Mouse (Mus musculus) A20 (cell line): ENCODE results near the gene Vmo1.
A peak's percentile ranks its signal among the peaks of the same experiment; 100 is the strongest.
"Not testable (repeated sequence)": the region's sequence is repeated elsewhere in the genome, so short reads cannot be mapped to it uniquely, and the experiment has no call there.

Source experiments
- DNase-seq: peaks from one replicate; pipeline ENCODE4 v3.0.0-alpha.2; 2011; ENCODE audit warnings: low read depth, low spot score

Vmo1 gene

DNA sequence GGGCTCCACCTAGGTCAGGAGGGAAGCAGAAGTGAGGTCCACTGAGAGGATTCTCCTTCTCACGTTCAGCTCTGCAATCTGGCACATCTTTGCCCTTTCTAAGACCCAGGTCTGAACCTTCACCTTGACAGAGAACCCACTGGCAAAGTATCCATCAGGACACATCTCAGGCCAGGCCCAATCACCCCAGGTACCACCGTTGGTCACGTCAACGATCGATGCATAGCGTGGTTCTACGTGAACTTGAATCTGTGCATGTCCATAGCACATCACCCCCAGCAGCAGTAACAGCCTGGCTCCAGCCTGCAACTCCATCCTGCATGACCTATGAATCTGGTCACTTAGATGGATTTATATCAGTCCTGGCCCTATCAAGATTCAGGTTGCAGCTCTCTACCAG lies at the start of gene Vmo1:
Gene Vmo1, minus strand, starts transcription at position 329 of the 400 bp plus-strand sequence.
- no peak for DNase-seq

DNA sequence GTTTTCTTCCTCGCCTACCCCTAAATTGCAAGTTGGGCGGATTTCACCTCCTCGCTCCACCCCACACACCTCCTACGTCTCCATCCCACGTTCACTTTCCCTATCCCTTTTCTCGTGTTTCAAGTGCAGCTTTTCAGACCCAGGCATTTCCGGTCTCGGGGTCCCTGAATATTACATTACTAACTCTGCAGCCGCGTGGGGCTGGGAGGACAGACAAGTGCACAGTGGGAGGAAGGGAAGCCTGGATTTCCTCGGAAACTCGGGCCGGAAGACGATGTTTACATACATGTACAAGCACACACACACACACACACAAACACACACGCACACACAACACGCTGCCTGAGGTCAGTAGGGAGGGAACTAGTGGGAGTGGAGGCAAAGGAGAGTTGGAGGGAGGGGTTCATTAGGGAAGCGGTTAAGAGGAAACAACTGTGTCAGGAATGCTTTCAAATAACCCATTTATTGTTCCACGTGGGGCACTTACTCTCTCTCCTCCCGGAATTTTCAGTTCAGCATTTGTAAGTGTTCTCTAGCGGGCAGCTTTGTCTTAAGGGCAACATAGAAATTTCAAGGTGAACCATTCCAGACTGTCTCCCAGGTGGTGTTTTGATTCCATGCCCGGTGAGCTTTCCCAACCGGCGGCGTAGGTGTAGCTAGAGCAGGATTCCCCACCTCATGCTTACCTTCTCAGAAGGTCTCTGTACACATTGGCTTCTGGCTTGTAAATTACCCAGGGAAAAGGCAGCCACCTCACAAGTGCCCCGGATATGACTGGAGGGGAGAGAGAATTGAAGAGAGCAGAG lies 49.3 kb upstream of the Vmo1 start:
- DNase-seq: peak; percentile 52

DNA sequence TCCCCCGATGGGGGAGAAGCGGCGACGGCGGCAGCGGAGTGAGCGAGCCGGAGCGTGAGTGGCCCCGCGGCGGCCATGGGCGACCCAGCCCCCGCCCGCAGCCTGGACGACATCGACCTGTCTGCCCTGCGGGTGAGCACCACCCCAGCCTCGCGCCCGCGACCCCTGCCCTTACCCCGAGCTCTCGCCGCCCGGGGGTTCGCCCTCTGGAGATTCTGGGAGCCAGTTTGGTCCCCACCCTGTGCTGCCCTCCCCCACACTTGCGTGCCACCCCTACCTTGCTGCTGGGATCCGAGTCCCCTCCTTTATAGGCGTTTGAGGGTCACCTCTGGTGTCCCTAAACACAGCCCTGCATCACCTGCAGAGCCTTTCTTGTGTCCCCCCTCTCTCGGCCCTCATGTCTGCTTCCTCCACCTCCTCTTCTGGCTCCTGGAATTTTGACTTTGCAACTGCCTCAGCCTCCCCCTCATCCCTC lies 48.6 kb upstream of the Vmo1 start:
- DNase-seq: no peak

DNA sequence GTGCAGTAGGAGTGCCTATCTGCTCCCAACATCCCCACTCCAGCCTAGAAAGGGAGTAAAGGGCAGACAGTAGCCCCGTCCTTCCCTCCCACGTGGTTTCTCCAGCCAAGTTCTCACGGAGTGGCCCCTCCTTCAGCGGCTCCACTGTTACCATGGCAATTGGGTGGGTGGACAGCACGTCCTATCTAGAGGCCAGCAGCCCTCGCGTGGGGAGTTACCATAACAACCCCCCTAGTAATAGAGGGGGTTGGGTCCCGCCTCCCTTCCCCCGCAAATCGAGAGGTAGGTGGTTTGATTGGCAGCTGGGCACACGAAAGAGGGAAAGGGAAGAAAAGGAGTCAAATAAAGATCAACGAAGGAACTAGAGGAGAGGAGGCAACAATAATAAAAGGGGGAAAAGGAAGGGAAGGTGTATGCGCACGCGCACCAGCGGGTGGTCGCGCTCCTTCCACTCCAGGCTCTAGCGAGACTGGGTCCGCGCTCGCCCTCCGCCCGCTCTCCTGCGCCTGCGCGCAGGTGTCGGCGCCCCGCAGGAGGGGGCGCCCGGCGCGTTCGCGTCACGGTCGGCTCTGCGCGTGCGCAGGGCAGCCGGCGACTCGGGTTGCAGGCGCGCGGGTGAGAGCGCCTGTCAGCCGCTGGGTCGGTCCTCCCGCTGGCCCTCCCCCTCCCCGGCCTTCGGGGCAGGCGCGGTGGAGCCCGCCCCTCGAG lies 48.0 kb upstream of the Vmo1 start, which contains the start of gene Mink1:
Gene Mink1, plus strand, starts transcription at position 595 of the 708 bp plus-strand sequence.
- peak; percentile 94 for DNase-seq

DNA sequence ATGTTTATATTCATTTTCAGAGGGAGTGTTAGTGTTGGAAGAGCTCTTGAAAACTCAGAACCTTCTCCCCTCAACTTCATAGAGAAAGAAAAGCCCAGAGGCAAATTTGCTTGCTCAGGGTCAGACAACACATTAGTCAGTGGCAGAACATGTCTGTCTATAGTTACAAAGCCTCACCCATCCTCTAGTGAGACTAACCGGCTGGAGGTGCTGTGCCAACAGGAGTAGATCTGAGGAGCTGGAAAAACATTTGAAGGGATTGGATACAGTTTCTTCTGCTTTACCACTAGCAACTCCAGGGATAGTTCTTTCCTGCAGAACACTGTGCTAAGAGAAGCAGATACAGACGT lies 47.5 kb upstream of the Vmo1 start:
- no peak for DNase-seq

DNA sequence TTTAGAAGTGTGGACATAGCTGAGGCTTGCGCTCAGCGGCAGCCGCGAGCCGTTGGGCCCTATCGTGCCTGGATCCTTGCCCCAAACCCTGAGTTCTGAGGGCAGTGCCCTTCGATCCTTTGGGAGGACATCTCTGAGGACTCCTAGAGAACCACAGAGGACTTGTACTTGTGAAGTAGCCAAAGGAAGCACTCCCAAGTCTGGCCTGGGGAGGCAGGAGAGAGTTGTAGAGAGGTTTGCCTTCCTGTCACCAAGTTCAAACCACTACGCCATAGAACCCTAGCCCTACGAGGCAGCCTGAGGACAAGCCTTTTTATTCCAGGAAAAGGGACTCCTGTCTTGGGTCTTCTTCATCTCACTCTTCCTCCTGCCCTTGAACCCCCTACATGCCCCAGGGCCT lies 43.1 kb upstream of the Vmo1 start:
- DNase-seq: no peak

DNA sequence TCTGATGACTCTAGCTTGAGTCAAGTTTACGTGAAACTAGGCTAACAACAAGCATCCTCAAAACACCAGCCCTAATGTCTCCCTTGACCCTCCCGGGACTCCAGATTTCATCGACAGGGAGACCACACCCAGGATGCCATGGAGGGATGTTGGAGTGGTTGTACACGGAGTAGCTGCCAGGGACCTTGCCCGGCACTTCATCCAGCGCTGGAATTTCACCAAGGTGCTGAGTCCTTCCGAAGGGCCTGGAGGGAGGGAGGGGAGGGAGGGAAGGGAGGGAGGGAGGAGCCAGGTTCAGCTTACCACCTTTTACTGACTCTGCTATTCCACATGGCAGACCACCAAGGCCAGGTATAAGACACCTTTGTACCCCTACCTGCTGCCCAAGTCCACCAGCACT lies 39.5 kb upstream of the Vmo1 start:
- no peak for DNase-seq

DNA sequence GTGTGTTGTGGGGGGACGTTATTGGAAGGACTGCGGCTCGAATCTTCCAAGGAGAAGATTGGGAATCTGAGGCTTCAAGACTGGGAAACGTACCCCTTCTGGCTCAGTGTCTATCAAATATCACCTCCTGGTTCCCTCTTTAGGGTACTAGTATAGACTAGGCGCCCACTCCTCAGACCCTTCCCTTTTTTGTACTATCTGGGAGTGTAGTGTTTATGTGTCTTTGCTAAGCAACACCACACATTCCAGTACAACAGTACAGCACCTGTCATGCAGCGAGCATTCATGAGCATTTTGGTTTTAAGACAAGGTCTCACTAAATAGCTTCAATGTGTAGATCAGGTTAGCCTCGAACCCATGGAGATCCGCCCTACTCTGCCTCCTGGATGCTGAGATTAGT lies 37.1 kb upstream of the Vmo1 start:
- no peak for DNase-seq

DNA sequence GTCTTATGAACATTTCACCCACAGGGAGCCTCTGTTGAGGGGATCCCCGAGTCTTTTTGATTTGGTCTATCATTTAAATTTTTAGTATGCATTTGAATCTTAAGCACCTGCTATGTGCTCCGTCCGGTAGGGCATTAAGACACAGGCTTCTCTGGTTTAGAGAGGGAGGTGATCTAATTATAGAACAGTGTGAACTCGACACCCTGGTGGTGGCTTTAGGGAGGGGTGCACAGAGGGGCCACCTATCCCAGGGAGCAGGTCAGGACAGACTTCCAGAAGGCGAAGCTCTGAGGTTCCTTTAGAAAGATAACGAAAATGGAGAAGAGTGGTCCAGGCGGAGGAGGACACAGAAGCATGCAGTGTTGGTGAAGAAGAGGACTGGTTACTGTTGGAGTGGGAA lies 30.1 kb upstream of the Vmo1 start:
- no peak for DNase-seq

DNA sequence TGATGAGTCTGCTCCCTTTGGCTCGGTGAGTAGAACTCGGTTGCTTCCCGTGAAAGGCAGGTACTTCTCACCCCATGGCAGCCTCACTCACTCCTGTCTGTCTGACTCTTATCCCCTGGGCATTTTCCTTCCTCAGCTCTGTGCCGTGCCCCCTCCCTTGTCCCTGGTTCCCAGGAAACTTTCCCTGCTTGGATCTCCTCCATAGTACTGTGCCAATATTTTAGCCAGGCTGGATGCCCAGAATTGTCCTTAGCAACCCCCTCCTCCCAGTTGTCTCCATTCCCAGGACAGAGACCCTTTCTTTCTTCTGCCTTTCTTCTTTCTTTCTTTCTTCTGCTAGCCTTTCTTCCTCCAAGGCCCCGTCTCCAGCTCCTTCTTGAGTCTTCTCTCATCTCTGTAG lies 27.0 kb upstream of the Vmo1 start:
- DNase-seq: no peak

DNA sequence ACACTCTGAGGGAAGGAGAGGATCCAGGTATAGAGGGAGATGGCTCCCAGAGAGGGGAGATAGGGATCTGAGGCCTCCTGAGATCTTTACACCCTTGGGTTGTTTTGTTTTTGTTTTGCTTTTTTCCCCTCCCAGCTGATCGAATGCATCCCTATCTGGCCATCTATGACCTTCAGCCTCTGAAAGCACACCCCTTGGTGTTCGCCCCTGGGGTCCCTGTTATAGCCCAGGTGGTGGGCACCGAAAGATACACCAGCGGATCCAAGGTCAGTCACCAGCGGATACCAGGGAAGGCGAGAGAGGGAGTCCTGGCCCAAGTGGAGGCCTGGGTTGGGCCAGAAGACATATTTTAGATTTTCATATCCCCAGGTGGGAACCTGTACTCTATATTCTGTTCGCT lies 26.5 kb upstream of the Vmo1 start:
- DNase-seq: no peak

DNA sequence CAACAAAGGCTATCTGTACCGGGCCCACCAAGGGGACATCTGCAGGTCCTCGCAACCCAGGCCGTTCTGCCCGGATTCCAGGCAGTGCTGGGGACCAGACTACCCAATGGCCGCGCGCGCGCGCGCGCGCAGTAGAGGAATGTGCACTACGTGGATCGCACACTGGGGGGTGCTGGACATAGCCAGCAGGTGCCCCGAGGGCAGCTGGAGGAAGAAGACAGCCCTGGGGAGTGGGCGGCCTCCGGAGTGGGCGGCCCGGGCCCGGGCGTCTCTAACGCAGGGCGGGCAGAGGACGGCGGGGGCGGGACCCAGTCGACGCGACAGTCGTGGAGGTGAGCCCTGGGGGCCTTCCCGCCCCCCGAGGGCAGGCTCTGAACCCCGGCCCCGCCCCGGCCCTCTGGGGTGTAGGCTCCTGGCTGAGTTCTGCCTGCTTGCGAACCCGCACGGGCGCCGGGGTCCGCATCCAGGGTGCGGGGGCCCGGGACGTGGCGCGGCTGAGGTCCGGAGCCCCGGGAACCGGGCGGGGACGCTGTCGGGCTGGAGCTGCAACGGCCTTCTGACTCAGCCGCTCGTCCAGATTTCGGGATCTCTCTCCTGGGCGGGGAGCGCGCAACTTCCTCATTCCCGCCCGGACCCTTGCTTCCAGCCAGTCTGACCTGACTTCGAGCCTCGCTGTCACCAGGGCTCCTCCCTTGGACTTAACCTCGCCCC lies 25.6 kb upstream of the Vmo1 start, which contains the start of gene Pld2:
Gene Pld2, plus strand, starts transcription at position 188 of the 711 bp plus-strand sequence.
- DNase-seq: peak; percentile 91

DNA sequence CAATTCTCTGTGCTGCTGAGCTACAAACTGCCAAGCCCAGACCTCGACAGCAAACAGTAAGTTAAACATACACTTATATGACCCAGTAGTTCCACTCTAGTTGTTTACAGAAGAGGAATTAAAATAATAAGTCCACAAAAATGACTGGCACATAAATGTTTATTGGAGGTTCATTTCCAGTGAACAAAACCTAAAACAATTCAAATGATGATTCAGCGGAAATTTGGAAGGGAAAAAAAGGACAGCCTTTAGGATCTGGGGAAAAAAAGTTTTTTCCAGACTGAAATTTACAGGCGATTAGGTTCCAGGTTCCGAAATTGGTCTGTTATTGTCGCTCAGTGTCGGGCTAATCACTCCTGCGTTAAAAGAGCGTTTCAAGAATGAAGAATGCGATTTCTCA lies 25.0 kb upstream of the Vmo1 start:
- no peak for DNase-seq

DNA sequence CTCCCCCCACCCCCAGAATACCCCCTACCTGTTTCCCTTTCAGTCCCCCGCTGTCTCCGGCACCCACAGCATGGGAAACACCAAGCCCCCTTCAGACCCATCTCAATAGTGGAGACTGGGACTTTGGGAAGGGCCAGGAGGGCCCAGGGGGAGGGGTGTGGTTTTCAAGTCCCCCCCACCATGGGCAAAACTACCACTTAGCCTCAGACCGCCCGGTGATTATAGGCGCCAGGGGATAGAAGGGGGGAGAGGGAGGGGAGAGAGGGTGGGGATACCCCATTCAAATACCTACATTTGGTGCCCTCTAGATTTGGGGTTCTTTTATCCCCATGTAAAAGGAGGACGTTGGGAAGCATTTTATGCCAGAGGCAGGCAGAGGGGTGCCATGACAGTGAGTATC lies 18.4 kb upstream of the Vmo1 start, which contains the start of gene Gm40193:
Gene Gm40193, minus strand, starts transcription at position 101 of the 400 bp plus-strand sequence.
- no peak for DNase-seq

DNA sequence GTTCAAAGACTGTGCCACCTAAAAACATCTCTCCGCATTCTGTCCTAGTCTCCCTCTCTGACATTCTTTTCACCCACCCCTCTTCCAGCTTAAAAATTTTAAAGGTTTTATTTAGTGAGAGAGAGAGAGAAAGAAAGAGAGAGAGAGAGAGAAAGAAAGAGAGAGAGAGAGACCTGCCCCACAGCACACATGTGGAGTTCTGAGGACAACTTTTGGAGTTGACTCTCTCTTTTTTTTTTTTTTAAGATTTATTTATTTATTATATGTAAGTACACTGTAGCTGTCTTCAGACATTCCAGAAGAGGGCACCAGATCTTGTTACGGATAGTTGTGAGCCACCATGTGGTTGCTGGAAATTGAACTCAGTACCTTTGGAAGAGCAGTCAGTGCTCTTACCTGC lies 16.6 kb upstream of the Vmo1 start:
- DNase-seq: not testable (repeated sequence)

DNA sequence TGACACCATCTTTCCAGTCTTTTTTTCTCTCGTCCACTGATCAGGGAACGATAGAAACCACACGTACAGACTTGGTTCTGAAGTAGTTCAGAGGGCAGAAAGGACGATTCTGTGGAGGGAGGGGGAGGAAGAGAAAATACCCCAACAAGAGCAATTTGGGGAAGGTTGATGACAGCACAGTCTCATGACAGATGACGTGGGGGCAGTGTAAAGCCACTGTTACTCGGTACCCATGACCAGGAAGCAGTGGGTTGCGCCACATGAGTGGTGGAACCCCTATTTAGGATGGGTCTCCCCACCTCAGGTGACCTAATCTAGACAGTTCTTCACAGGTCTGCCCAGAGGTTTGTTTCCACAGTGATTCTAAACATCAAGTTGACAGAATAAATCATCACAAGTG lies 14.2 kb upstream of the Vmo1 start:
- no peak for DNase-seq

DNA sequence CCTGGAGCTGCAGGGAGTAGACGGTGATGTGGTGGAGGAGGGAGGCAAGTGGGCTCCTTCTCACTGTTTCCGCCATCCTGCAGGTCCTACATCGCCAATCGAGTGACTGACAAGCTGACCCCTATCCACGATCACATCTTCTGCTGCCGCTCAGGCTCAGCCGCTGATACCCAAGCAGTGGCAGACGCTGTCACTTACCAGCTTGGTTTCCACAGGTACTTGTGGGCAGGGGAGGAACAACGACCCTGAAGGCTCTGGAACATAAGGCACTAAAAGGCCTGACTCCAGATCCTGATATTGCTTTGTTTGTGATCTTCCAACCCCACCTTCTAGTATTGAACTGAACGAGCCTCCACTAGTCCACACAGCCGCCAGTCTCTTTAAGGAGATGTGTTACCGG lies 11.8 kb upstream of the Vmo1 start:
- DNase-seq: no peak

DNA sequence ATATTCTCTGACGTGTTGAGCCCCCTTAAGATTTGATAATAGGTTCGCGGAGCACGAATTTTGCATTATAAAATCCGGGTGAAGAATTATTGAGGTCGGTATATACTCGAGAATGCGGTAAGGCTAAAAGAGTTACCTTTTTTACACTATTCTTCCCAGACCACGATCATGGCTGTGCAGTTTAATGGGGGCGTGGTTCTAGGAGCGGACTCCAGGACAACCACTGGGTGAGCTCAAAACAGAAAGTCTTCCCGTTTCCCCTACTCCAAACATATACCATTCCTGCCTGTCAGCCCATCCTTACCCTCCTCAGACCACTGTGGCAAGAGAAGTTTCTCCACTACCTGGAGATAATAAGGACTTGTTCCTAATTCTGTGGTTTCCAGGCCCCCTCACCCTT lies 11.3 kb upstream of the Vmo1 start:
- no peak for DNase-seq

DNA sequence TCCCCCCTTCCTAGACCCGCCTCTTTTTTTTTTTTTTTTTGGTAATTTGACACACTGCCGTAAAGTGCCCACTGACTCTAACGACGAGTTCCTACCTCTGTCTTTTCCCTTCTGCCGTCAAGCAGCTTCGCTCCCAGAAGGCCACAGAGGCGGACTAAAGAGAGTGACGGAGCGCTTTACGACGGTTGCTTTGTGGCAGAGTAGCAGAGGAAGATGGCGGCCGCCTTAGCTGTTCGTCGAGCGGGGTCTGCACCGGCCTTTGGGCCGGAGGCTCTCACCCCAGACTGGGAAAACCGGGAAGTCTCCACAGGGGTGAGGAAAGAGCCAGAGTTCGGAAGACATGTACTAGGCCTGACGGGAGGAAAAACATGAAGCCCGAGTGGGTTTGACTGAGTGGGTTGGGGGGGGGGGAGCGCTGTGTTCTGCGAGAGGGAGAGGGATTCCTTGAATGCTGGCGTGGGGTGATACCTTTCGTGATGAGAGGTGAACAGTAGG lies 10.8 kb upstream of the Vmo1 start, which contains the start of gene Psmb6:
Gene Psmb6, plus strand, starts transcription at position 184 of the 495 bp plus-strand sequence.
- DNase-seq: peak; percentile 96

DNA sequence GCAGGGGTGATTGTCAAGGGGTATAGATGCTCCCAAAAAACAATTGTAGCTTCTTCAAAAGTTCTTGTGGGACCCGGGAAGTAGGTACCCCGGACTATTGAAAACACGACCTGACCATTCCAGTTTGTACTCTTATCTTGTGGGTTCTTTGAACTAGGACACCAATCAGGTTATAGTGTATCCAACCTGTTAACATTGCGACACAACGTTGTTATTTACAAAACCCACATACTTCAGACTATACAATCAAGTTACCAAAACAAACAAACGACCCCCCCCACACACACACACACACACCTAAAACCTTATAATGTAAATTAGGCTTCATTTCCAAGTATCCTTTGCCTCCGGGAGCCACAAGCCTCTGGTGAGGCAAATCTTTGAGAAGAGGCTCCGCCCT lies 10.4 kb upstream of the Vmo1 start:
- DNase-seq: no peak

DNA sequence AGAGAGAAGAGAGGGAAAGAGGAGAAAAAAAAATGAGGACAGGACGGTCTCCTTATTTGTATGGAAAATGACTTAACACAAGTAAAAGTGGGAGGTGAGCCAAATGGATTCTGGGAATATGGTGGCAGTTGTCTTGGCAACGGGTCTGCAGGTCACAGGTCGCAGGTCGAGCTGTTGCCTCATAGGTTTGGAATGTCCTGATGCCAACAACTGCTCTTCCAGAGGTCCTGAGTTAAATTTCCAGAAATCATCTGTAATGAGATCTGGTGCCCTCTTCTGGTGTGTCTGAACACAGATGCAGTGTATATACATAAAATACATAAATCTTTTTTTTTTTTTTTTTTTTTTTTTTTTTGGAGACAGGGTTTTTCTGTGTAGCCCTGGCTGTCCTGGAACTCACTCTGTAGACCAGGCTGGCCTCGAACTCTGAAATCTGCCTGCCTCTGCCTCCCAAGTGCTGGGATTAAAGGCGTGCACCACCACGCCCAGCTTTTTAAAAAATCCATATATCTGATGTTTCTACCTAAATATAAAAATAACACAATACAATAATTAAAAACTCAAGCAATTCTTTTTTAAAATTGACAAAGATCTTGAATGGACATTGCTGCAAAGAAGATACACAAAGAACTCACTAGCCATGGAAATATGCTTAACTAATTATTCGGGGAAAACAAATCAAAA lies 9.0 kb upstream of the Vmo1 start:
- DNase-seq: not testable (repeated sequence)
